Mouse (Mus musculus) testis, adult 2 months (tissue): ENCODE results near the gene Tle4. TPM values are rescaled to one million over a fixed set of nuclear protein-coding genes. Genes with fewer than 3 reads are reported as not detected.

Experiments used
- H3K27ac ChIP-seq: fragments of 200-500 bp; 2 replicates; pipeline ENCODE4 v1.5.1; 2012; ENCODE audit warnings: low read depth, low read length; ENCODE audit not compliant: control insufficient read depth, insufficient read depth
- H3K27me3 ChIP-seq: fragments of 200-500 bp; 2 replicates; pipeline ENCODE4 v1.6.1; 2012; ENCODE audit warnings: mild to moderate bottlenecking, low read length, moderate library complexity; ENCODE audit not compliant: control insufficient read depth, insufficient read depth
- H3K36me3 ChIP-seq: fragments of 200-500 bp; 2 replicates; pipeline ENCODE4 v1.6.1; 2012; ENCODE audit warnings: mild to moderate bottlenecking, low read length; ENCODE audit not compliant: control insufficient read depth, insufficient read depth
- H3K4me1 ChIP-seq: fragments of 200-500 bp; 2 replicates; pipeline ENCODE4 v1.6.1; 2012; ENCODE audit warnings: low read length; ENCODE audit not compliant: control insufficient read depth, insufficient read depth
- H3K4me3 ChIP-seq: fragments of 200-500 bp; 2 replicates; pipeline ENCODE4 v1.5.1; 2012; ENCODE audit warnings: low read depth, mild to moderate bottlenecking, low read length, moderate library complexity, mixed read lengths; ENCODE audit not compliant: control insufficient read depth
- CTCF ChIP-seq: fragments of 200-500 bp; IDR thresholded peaks from 2 replicates; pipeline ENCODE4 v1.5.1; 2012; ENCODE audit warnings: low read depth, mild to moderate bottlenecking, inconsistent platforms, low read length, moderate library complexity; ENCODE audit not compliant: control insufficient read depth, insufficient read depth, insufficient replicate concordance
- POLR2A ChIP-seq: fragments of 200-500 bp; IDR thresholded peaks from 2 replicates; pipeline ENCODE4 v1.6.1; 2012; ENCODE audit warnings: low read depth, mild to moderate bottlenecking, inconsistent platforms, low read length, moderate library complexity; ENCODE audit not compliant: control insufficient read depth
- polyA plus RNA-seq: library from polyadenylated mRNA; depleted of rRNA; stranded (reverse); fragments of >200 nt; gene quantifications from 2 replicates; pipeline ENCODE4 v1.2.3, GENCODE M21; 2012

Gene Tle4
- polyA plus RNA-seq, 1 experiment, result 4.3 TPM

GRCm38 (mm10) chr19:14425122-14425521 is 172.7 kb downstream of the Tle4 start:
- no peaks in the 10 kb centered on the region for H3K4me1 ChIP-seq

DNA sequence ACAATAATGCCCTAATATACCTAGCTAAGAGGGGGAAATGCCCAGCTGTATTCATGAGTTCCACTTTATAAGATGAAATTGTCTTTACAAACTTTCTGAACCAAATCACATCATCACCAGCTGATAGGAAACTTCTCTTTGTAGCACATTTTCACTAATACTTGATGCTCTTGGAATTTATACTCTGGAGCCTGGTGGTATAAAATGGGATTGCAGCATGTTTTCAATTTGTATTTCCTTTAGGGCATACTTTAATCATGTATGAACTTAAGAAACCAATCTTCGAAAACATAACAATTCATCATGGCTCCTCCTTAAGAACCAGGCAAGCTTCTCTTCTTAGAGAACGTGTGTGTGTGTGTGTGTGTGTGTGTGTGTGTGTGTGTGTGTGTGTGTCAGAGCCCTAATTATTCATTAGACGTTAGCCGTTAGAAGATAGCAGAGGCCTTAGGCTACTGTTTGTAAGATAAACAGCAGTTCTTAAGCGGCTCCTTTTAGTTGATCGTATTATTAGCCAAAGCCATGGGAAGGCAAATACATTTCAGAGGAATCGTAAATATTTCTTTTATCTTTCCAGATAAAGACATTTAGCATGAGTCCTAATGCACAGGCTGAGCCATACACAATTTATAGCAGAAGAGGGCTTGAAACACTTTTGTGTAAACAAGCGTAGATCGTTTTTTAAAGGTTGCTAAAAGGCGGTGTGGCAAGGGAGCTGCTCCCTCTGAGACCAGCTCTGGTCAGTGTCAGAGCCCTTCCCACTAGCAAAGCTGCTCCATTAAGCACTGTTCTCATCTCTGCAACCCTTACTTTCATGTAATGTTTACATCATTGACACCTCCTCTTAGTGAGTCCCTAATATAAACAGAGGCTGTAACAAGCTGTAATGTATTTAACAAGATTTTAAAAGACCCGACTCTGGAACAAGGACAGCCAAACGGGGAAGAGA is 173.6 kb downstream of the Tle4 start:
- TF ChIP-seq CTCF (no peak), POLR2A (no peak)
- no peak overlapping the region for H3K27ac ChIP-seq
- H3K4me1 ChIP-seq, result no peaks in the 10 kb centered on the region
- no peak overlapping the region for H3K4me3 ChIP-seq
- H3K27me3 ChIP-seq, result no peaks in the 10 kb centered on the region
- no peaks in the 10 kb centered on the region for H3K36me3 ChIP-seq

More at GRCm38 (mm10) chr19:14425122-14425521, 172.7 kb downstream of the Tle4 start:
- Histone ChIP-seq H3K4me3 (no peak overlapping the region), H3K27me3 (no peaks in the 10 kb centered on the region), H3K36me3 (no peaks in the 10 kb centered on the region), H3K27ac (no peak overlapping the region)
- TF ChIP-seq POLR2A (no peak), CTCF (no peak)

DNA sequence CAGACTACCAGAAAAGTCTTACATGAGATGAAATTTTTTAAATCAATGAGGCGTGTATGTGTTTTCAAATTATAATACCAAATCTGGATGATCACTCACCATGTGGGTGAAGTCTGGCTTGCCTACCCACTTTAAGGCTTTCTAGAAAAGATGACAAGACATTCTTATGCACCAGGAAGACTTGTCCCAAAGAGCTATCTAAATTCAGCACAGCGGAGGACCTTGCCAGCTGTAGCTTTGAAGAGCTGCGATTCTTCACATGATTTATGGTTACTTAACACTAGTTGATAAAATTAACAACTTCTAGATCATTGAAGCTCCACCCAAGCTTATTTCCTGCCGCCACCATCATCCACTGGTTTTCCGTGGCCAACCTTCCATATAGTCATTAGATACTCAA is 176.2 kb downstream of the Tle4 start:
- no peaks in the 10 kb centered on the region for H3K27me3 ChIP-seq
- no peaks in the 10 kb centered on the region for H3K4me1 ChIP-seq
- no peak overlapping the region for H3K27ac ChIP-seq
- no peak overlapping the region for H3K4me3 ChIP-seq
- TF ChIP-seq CTCF, result no peak
- no peak for TF ChIP-seq POLR2A
- no peaks in the 10 kb centered on the region for H3K36me3 ChIP-seq

DNA sequence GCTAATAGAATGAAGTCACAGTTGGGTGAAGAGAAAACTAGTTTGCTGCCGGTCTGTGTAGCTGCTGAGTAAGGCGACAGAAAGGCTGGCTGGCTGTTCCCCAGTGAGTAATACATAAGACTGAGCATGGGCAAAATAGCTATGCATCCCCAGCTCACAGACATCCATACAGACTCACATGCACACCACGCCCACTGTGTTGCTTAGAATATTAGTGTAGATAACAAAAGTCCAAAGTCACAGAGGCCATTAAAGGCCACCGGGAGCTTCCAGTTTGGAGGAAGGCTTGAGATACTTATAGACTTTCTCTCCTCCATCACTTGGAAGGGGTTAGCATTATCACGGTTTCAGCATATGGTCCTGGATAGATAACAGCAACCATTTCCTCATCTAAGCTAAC is 178.0 kb downstream of the Tle4 start:
- TF ChIP-seq CTCF (no peak), POLR2A (no peak)
- Histone ChIP-seq H3K4me1 (no peaks in the 10 kb centered on the region), H3K27ac (no peak overlapping the region), H3K27me3 (no peaks in the 10 kb centered on the region), H3K36me3 (no peaks in the 10 kb centered on the region), H3K4me3 (no peak overlapping the region)

DNA sequence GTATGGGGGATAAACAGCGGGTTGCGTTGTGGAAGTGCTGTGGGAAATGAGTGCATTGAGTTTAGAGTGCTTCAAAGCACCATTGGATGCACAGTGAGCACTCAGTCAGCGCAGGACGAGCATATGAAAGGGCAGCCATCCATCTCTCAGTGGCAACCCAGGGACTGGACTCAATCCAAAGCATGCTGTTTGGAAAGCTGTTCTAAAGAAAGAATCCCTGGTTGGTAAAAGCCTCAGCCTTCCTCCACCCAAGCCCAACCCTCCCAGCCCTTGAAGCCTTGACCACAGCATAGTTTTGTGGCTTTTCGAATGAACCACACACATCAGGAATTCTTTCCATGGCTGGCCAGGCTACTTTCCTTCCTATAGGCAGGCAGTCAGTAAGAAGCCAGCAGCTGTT is 181.0 kb downstream of the Tle4 start:
- Histone ChIP-seq H3K27me3 (no peaks in the 10 kb centered on the region), H3K36me3 (no peaks in the 10 kb centered on the region), H3K4me3 (no peak overlapping the region), H3K27ac (no peak overlapping the region), H3K4me1 (no peaks in the 10 kb centered on the region)
- no peak for TF ChIP-seq POLR2A
- TF ChIP-seq CTCF, result no peak

GRCm38 (mm10) chr19:14415996-14416395 is 181.9 kb downstream of the Tle4 start:
- H3K27ac ChIP-seq, result no peak overlapping the region
- TF ChIP-seq POLR2A (no peak), CTCF (no peak)
- H3K4me3 ChIP-seq, result no peak overlapping the region
- H3K27me3 ChIP-seq, result no peaks in the 10 kb centered on the region
- no peaks in the 10 kb centered on the region for H3K36me3 ChIP-seq
- no peaks in the 10 kb centered on the region for H3K4me1 ChIP-seq

DNA sequence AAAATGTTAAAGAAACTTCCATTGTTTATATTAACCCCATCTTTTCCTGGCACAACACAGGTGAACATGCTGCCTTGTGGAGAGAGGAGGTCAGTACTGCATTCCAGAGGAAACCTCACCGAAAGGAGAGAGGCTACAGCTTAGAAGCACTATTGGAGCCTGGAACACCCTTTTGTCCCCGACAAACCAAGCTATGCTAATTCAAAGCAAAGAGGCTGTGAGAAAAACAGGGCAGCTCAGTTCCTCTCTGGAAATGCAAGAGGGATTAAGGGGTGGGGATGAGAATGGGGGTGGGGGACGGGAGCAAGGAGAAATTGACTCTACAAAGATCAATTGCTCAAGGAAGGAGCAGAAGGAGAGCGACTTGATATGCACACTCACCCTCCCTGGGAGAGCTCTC is 182.9 kb downstream of the Tle4 start:
- Histone ChIP-seq H3K4me3 (no peak overlapping the region), H3K36me3 (no peaks in the 10 kb centered on the region), H3K4me1 (no peaks in the 10 kb centered on the region), H3K27me3 (no peaks in the 10 kb centered on the region), H3K27ac (no peak overlapping the region)
- TF ChIP-seq POLR2A (no peak), CTCF (no peak)
